Mouse (Mus musculus) limb, embryonic 15.5 days (tissue): ENCODE data around the gene Tti1. TPM values are rescaled to one million over a fixed set of nuclear protein-coding genes. Genes with fewer than 3 reads are reported as not detected.
A peak's percentile ranks its signal among the peaks of the same experiment; 100 is the strongest.

Experiments used
- ATAC-seq: fragments of 200-750 bp; cut with Nextera tagmentation; 2 replicates; pipeline ENCODE4 v1.8.0; 2017; ENCODE audit warnings: low read depth, moderate TSS enrichment; ENCODE audit not compliant: insufficient number of reproducible peaks, low FRiP score, low TSS enrichment
- H3K27ac ChIP-seq: fragments of 300-500 bp; sonication (generic); 2 replicates; pipeline ENCODE4 v1.5.1; 2015; ENCODE audit warnings: moderate library complexity, mild to moderate bottlenecking, inconsistent platforms
- H3K27me3 ChIP-seq: fragments of 300-500 bp; sonication (generic); 2 replicates; pipeline ENCODE4 v1.6.1; 2015; ENCODE audit warnings: inconsistent platforms
- H3K36me3 ChIP-seq: fragments of 300-500 bp; sonication (generic); 2 replicates; pipeline ENCODE4 v1.6.1; 2015; ENCODE audit warnings: inconsistent platforms
- H3K4me1 ChIP-seq: fragments of 300-500 bp; sonication (generic); 2 replicates; pipeline ENCODE4 v1.6.1; 2015; ENCODE audit warnings: inconsistent platforms
- H3K4me2 ChIP-seq: fragments of 300-500 bp; sonication (generic); 2 replicates; pipeline ENCODE4 v1.6.1; 2015; ENCODE audit warnings: mild to moderate bottlenecking, inconsistent platforms
- H3K4me3 ChIP-seq: fragments of 300-500 bp; sonication (generic); 2 replicates; pipeline ENCODE4 v1.5.1; 2015; ENCODE audit warnings: mild to moderate bottlenecking, inconsistent platforms
- H3K9ac ChIP-seq: fragments of 300-500 bp; sonication (generic); 2 replicates; pipeline ENCODE4 v1.6.1; 2015; ENCODE audit warnings: inconsistent platforms
- H3K9me3 ChIP-seq: fragments of 300-500 bp; sonication (generic); 2 replicates; pipeline ENCODE4 v1.6.1; 2016; ENCODE audit warnings: inconsistent platforms
- WGBS: fragments of 180-500 bp; shearing (Covaris S2); methylation state at CpG from one replicate; pipeline ENCODE4 v1.1.7; 2015; 5-methylcytosine and 5-hydroxymethylcytosine counted together
- polyA plus RNA-seq: library from polyadenylated mRNA; unstranded; fragments of >200 nt; fragmentation: Nextera tagmentation; extraction: Ambion mirVana; gene quantifications from 2 replicates; pipeline ENCODE4 v1.2.1, GENCODE M21; 2015

Tti1 gene
- polyA plus RNA-seq, 1 experiment from 2014 or later, result 22.5 TPM

DNA sequence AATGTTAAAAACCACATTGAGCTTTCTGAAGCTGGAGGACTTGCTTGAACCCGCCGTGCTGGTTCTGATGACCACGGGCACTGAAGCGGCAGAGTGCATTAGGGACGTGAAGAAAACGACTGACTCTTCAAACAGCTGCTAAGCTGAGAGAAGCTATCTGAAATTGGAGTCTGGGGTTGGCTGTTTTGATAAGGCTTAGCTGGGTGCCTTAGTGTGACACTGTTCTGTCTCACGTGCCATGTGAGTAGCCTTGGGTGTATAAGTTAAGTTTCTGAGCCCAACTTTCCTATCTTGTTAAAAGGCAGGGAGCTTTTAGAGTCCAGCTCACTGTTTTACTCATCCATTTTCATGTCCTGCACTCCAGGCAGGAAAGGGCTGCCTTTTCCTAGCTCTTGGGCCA is 8.7 kb upstream of the Tti1 start:
- Histone ChIP-seq H3K27ac (no peak overlapping the region), H3K9ac (no peak overlapping the region), H3K4me1 (no peaks in the 10 kb centered on the region), H3K27me3 (no peaks in the 10 kb centered on the region), H3K9me3 (no peaks in the 10 kb centered on the region), H3K4me2 (no peak overlapping the region), H3K4me3 (no peak overlapping the region), H3K36me3 (peaks cover 35% of the 10 kb centered on the region)
- 80% methylated on average over 7 of the region's 7 CpGs for WGBS
- ATAC-seq, result no peak

DNA sequence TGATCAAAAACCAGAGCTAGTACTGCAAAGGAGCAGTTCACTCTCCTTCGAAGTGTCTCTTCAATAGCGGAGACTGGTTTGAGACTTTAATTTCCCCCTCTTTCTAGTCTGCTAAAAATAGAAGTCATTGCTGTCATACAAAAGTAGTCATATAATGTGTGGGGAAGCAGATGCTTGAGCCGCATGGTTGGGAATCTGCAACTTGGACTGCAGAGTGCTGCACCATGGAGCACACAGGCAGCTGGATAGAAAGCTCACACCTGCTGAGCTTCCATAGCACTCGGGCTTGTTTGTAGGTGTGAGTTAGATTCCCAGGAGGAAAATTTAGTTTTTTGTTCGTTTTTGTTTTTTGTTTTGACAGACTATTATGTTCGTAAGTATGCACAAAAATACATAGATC is 8.2 kb upstream of the Tti1 start:
- no peak overlapping the region for H3K27ac ChIP-seq
- 75% methylated on average over 6 of the region's 6 CpGs for WGBS
- no peaks in the 10 kb centered on the region for H3K9me3 ChIP-seq
- no peak overlapping the region for H3K4me2 ChIP-seq
- no peaks in the 10 kb centered on the region for H3K27me3 ChIP-seq
- no peaks in the 10 kb centered on the region for H3K4me1 ChIP-seq
- H3K4me3 ChIP-seq, result no peak overlapping the region
- peaks cover 30% of the 10 kb centered on the region for H3K36me3 ChIP-seq
- ATAC-seq, result no peak
- H3K9ac ChIP-seq, result no peak overlapping the region

DNA sequence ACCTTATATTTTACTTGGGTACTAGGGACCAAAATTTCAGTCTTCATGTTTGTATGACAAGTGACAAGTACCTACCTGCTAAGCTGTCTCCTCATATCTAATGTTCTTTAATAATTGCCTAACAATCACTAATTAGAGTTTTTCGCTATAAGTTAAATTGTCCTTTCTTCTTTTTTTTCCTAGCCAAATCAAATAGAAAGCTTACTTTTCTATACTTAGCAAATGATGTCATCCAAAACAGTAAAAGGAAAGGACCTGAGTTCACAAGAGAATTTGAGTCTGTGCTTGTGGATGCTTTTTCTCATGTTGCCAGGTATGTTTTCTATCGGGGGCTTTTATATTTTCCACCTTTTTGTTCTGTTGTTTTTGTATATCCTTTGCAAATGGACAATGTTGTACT is 7.6 kb upstream of the Tti1 start:
- 87% methylated on average over 2 of the region's 2 CpGs for WGBS
- Histone ChIP-seq H3K27me3 (no peaks in the 10 kb centered on the region), H3K4me1 (peaks cover 5% of the 10 kb centered on the region; the same call in 1 of the 2 replicates), H3K4me3 (no peak overlapping the region), H3K9ac (no peak overlapping the region), H3K9me3 (no peaks in the 10 kb centered on the region), H3K4me2 (no peak overlapping the region), H3K27ac (no peak overlapping the region), H3K36me3 (peaks cover 27% of the 10 kb centered on the region)
- no peak for ATAC-seq

DNA sequence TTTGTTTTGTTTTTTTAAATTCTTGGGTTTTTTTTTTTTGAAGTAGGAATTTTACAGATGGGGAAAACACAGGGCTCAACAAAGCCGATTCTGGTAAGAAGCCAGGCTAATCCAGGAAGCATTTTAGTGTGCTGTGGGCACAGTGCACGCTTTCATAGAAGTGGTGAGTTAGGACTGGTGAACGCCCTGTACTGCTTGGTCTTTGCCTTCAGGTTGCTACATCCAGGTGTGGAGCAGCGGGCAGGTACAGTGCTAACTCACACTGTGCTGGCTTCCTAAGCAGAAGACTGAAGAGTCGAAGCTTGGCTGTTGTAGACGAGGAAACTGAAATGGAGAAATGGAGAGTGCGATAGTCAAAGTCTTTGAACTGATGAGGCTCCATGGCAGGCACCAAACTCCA is 1.8 kb upstream of the Tti1 start:
- Histone ChIP-seq H3K4me3 (peak overlapping the region; percentile 95), H3K27ac (no peak overlapping the region), H3K9me3 (no peaks in the 10 kb centered on the region), H3K4me2 (peak overlapping the region; percentile 64), H3K36me3 (0 out of 2 replicates have a peak, but pooled peaks cover 2% of the 10 kb centered on the region), H3K9ac (peak overlapping the region; percentile 94; the same call in 1 of the 2 replicates), H3K4me1 (peaks cover 25% of the 10 kb centered on the region), H3K27me3 (no peaks in the 10 kb centered on the region)
- WGBS, result 73% methylated on average over 7 of the region's 7 CpGs
- no peak for ATAC-seq

DNA sequence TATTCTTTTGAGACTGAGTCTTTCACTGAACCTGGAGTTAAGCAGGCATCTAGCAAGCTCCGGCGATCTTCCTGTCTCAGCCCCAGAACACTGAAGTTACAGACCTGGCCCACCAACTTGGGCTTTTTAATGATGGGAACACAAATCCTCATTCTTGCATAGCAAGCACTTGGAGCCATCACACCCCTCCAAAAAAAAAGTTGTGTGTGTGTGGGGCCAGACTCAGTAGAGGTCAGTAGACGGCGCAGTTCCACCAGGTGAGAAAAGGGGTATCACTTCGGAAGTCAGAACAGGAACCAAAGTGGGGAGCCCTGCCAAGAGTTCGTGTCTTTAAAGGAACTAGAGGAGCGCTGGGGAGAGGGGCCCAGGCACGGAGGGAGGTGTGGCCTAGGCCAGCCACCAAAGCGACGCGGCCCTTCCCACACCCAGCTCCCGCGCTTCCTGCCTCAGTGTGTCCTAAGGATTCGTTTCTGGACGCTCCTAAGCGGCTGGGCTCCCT is 329 bp downstream of the Tti1 start:
- H3K9me3 ChIP-seq, result no peaks in the 10 kb centered on the region
- H3K4me1 ChIP-seq, result peaks cover 25% of the 10 kb centered on the region
- H3K27ac ChIP-seq, result peak overlapping the region; percentile 98
- H3K9ac ChIP-seq, result peak overlapping the region; percentile 94
- H3K4me3 ChIP-seq, result peak overlapping the region; percentile 95
- H3K27me3 ChIP-seq, result no peaks in the 10 kb centered on the region
- H3K4me2 ChIP-seq, result peak overlapping the region; percentile 64
- H3K36me3 ChIP-seq, result 0 out of 2 replicates have a peak, but pooled peaks cover 2% of the 10 kb centered on the region
- WGBS, result 3% methylated on average over 16 of the region's 16 CpGs
- ATAC-seq, result no peak

DNA sequence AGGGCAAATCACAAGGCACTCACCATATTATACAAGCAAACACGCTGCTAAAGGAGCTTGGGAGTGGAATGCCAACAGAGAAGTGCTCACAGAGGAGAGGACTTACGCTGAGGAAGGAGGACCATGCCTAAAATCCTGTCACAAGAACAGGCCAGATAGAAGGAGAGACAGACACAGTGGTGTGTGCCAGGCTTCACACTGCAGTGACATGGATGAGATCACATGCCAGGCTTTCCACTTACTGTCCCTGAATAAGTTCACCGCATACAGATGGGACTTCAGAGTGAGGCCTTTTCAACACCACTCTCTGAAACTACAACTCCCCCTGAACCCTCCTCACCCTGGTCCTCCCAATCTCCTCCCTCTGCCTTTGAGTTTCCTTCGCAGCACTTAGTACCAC is 10.9 kb downstream of the Tti1 start:
- H3K27ac ChIP-seq, result no peak overlapping the region
- no peak overlapping the region for H3K9ac ChIP-seq
- no peaks in the 10 kb centered on the region for H3K9me3 ChIP-seq
- no peaks in the 10 kb centered on the region for H3K4me1 ChIP-seq
- WGBS, result 85% methylated on average over 4 of the region's 4 CpGs
- no peaks in the 10 kb centered on the region for H3K36me3 ChIP-seq
- H3K4me3 ChIP-seq, result no peak overlapping the region
- ATAC-seq, result no peak
- no peaks in the 10 kb centered on the region for H3K27me3 ChIP-seq
- no peak overlapping the region for H3K4me2 ChIP-seq

DNA sequence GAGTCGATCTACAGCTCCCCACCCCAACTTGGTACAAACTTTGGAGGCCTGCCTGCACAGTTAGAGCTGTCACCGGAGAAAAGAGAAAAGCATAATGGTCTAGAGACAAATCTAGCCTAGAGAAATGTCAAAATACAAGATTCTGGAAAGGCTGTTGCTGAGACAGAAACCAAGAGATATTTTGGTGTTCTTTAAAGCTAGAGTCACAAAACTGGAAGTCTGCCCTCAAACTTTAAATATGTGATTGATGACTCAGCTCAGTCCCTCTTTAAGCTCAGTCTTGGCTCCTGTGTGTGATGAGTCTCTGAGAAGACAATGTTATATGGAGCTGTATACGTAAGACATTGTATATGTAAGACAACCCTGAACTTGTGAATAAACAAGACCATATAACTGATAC is 15.6 kb downstream of the Tti1 start:
- Histone ChIP-seq H3K4me3 (no peak overlapping the region), H3K9ac (no peak overlapping the region), H3K27me3 (no peaks in the 10 kb centered on the region), H3K9me3 (no peaks in the 10 kb centered on the region), H3K36me3 (peaks cover 12% of the 10 kb centered on the region), H3K4me1 (no peaks in the 10 kb centered on the region; the same call in 1 of the 2 replicates), H3K27ac (no peak overlapping the region), H3K4me2 (no peak overlapping the region)
- WGBS, result 88% methylated on average over 3 of the region's 3 CpGs
- no peak for ATAC-seq

DNA sequence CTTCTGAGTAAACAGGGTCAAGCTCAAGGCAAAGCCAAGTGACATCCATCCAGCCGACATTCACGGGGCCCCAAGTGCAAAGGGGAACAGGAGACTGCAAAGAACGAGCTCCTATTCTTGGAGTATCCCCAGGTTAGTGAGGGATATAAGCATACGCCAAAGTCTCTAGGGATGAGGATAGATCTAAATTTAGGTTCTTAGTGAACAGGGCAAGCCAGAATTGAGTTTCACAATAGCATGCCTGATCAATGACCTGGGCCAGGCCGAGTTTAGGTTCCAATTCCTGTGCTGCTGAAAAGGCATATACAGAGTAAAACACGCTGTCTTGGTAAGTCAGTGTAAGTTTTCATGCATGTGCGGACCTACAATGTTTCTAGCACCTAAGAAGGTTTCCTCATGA is 18.9 kb downstream of the Tti1 start:
- WGBS, result 88% methylated on average over 7 of the region's 7 CpGs
- H3K4me2 ChIP-seq, result no peak overlapping the region
- H3K4me3 ChIP-seq, result no peak overlapping the region
- peaks cover 37% of the 10 kb centered on the region for H3K36me3 ChIP-seq
- no peak for ATAC-seq
- H3K9ac ChIP-seq, result no peak overlapping the region
- H3K9me3 ChIP-seq, result no peaks in the 10 kb centered on the region
- H3K27ac ChIP-seq, result no peak overlapping the region
- no peaks in the 10 kb centered on the region for H3K27me3 ChIP-seq
- no peaks in the 10 kb centered on the region; the same call in 1 of the 2 replicates for H3K4me1 ChIP-seq

DNA sequence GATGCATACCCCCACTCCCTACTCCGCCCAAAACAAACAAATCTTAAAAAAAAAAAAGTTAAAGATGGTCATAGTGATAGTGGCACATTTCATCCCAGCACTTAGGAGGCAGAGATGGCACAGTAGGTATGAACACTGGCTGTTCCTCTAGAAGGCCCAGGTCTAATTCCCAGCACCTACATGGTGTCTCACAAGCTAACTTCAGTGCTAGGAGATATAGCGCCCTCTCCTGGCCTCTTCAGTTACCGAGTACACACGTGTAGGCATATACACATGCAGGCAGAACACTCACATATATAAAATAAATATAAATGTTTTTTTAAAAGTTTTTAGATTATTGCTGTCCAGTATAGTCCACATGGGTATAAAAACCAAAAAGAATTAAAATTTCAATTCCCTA is 22.6 kb downstream of the Tti1 start:
- Histone ChIP-seq H3K4me1 (no peaks in the 10 kb centered on the region; the same call in 1 of the 2 replicates), H3K4me2 (no peak overlapping the region), H3K27ac (no peak overlapping the region), H3K27me3 (no peaks in the 10 kb centered on the region), H3K36me3 (peaks cover 41% of the 10 kb centered on the region), H3K4me3 (no peak overlapping the region), H3K9ac (no peak overlapping the region), H3K9me3 (no peaks in the 10 kb centered on the region)
- no peak for ATAC-seq
- 96% methylated on average over 4 of the region's 4 CpGs for WGBS

DNA sequence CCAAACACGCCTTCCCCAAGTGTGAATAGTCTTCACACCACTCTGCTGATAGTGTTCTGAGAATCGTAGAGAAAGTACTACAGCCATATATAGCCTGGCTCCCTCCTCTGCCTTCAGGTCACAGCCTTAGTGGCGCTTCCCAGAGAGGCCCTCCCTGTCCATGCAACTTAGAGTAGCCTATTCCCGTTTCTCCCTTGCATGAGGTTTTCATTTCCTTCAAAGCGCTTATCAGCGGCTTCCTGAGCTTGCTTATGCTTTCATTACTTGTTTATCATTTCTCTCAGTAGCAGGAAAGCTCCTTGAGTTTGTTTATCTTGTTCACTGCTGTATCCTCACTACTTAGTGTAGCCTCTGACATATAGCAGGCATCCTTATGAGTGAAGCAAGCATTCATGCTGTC is 23.6 kb downstream of the Tti1 start:
- no peak overlapping the region for H3K9ac ChIP-seq
- no peak for ATAC-seq
- no peaks in the 10 kb centered on the region; the same call in 1 of the 2 replicates for H3K4me1 ChIP-seq
- peaks cover 41% of the 10 kb centered on the region for H3K36me3 ChIP-seq
- H3K27me3 ChIP-seq, result no peaks in the 10 kb centered on the region
- H3K4me3 ChIP-seq, result no peak overlapping the region
- H3K9me3 ChIP-seq, result no peaks in the 10 kb centered on the region
- WGBS, result 78% methylated on average over 6 of the region's 6 CpGs
- H3K27ac ChIP-seq, result no peak overlapping the region
- H3K4me2 ChIP-seq, result no peak overlapping the region

DNA sequence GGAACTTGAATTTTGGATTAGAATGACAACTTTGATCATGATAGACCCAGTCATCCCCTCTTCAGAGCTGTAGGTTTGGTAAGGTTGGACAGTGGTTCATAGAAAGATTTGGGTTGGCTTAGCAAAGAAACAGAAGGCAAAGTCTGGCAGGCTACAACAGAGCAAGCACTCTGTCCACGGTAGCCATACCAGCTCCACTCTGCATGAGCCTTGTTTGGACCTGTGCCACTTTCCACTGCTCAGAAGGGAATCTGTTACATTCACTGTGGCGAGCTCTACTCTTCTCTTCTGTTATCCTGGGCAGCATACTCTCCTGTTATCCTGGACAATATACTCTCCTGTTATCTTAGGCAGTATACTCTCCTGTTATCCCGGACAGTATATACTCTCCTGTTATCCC is 29.4 kb downstream of the Tti1 start:
- no peak for ATAC-seq
- no peaks in the 10 kb centered on the region for H3K9me3 ChIP-seq
- H3K9ac ChIP-seq, result no peak overlapping the region
- no peak overlapping the region for H3K27ac ChIP-seq
- no peak overlapping the region for H3K4me2 ChIP-seq
- no peaks in the 10 kb centered on the region for H3K4me1 ChIP-seq
- no peak overlapping the region for H3K4me3 ChIP-seq
- H3K36me3 ChIP-seq, result peaks cover 37% of the 10 kb centered on the region
- 73% methylated on average over 3 of the region's 3 CpGs for WGBS
- no peaks in the 10 kb centered on the region for H3K27me3 ChIP-seq

DNA sequence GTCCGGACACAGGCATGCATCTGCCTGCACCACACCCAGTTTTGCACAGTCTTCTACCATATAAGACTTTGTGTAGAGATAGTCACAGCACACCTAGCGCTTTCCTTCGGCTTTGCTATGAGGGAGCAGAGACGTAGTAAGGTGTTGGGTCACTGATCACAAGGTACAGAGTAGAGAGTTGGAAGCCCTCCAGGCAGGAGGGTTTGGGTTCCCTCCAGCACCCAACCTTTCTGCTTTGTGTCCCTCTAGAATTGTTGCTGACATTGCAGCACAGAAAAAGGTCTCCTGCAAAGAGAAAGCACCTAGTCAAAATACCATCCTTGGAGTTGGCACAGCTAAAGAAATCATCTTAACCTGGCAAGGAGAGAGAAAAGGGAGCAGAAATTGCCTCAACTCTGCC is 35.7 kb downstream of the Tti1 start:
- 84% methylated on average over 4 of the region's 4 CpGs for WGBS
- no peak overlapping the region for H3K4me2 ChIP-seq
- no peak for ATAC-seq
- H3K27me3 ChIP-seq, result no peaks in the 10 kb centered on the region
- H3K9ac ChIP-seq, result no peak overlapping the region
- H3K4me3 ChIP-seq, result no peak overlapping the region
- H3K27ac ChIP-seq, result no peak overlapping the region
- H3K9me3 ChIP-seq, result no peaks in the 10 kb centered on the region
- no peaks in the 10 kb centered on the region for H3K4me1 ChIP-seq
- peaks cover 73% of the 10 kb centered on the region for H3K36me3 ChIP-seq

DNA sequence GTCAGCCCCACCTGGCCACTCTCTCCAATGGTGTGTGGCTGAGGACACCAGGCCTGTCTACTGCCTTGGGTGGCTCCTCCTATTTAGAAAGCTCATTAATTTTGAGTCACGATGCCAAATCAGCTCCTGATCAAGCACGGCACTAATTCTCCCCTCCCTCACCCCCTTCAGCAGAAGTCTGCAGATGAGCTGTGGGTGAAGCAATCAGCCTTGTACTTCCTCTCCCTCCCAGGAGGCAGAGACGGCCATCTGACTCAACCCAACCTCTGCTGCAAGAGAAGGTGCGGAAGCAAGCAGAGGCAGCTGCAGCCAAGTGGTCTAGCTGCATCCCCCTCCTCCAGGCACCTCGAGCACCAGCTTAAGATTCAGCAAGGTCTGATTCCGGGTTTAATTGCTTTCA is 37.2 kb downstream of the Tti1 start:
- Histone ChIP-seq H3K36me3 (peaks cover 68% of the 10 kb centered on the region), H3K4me3 (no peak overlapping the region), H3K9me3 (no peaks in the 10 kb centered on the region), H3K4me2 (no peak overlapping the region), H3K27me3 (no peaks in the 10 kb centered on the region), H3K4me1 (no peaks in the 10 kb centered on the region), H3K27ac (no peak overlapping the region), H3K9ac (no peak overlapping the region)
- ATAC-seq, result no peak
- WGBS, result 58% methylated on average over 6 of the region's 6 CpGs
